Mouse (Mus musculus) adrenal gland, postnatal 36 days (tissue): ENCODE results near the gene Rslcan18. TPM values are rescaled to one million over a fixed set of nuclear protein-coding genes. Genes with fewer than 3 reads are reported as not detected.

ENCODE experiments used
- total RNA-seq, 2 experiments: library from RNA; stranded (reverse); gene quantifications; 2 replicates each; pipeline ENCODE4 v1.2.3; 2021

Gene Rslcan18
- total RNA-seq, 2 experiments from 2014 or later: 0.82 to 1.0 TPM

Other genes with a start within 250 kb of the Rslcan18 start
- gene Gm10767, start 211.3 kb downstream of the Rslcan18 start, total RNA-seq: 1 to 10 TPM; 1.6 to 1.9 TPM
- 1 to 10 TPM; 1.6 to 1.7 TPM for gene Zfp712, start 55.1 kb downstream of the Rslcan18 start, total RNA-seq
- 1 to 10 TPM in 1 of 2 experiments, under 1 TPM in 1; 0.53 to 1.0 TPM for gene Zfp708, start 18.3 kb downstream of the Rslcan18 start, total RNA-seq
- gene Gm28557, start 7.7 kb downstream of the Rslcan18 start, total RNA-seq: 1 to 10 TPM; 6.7 to 8.5 TPM
- gene Zfp759, start 5.4 kb upstream of the Rslcan18 start, total RNA-seq: 1 to 10 TPM; 3.8 to 4.3 TPM
- gene Rsl1, start 56.9 kb upstream of the Rslcan18 start, total RNA-seq: 1 to 10 TPM; 5.2 to 6.0 TPM
- 1 to 10 TPM; 1.4 to 2.9 TPM for gene Zfp455, start 78.2 kb upstream of the Rslcan18 start, total RNA-seq
- gene Zfp458, start 162.2 kb upstream of the Rslcan18 start, total RNA-seq: 1 to 10 TPM; 2.9 to 3.9 TPM
- 1 to 10 TPM; 2.4 to 3.7 TPM for gene Zfp457, start 190.2 kb upstream of the Rslcan18 start, total RNA-seq
- gene Zfp595, start 216.3 kb upstream of the Rslcan18 start, total RNA-seq: 1 to 10 TPM; 4.1 to 4.6 TPM
- gene Gm28044, start 244.3 kb upstream of the Rslcan18 start, total RNA-seq: 1 to 10 TPM; 1.3 to 2.5 TPM
- gene Zfp953, start 244.3 kb upstream of the Rslcan18 start, total RNA-seq: 1 to 10 TPM; 2.2 to 2.8 TPM